Mouse (Mus musculus) ovary, postnatal 36 days (tissue): Measurements from ENCODE around the gene Pip5k1b.
"Not testable (repeated sequence)": the region's sequence is repeated elsewhere in the genome, so short reads cannot be mapped to it uniquely, and the experiment has no call there.

Experiments
- DNase-seq: peaks from one replicate; pipeline ENCODE4 v3.0.0; 2022; ENCODE audit warnings: low spot score, mixed read lengths

Gene Pip5k1b

GRCm38 (mm10) chr19:24555466-24555903, at the start of gene Pip5k1b:
Gene Pip5k1b, minus strand, starts transcription at chr19:24555872.
- DNase-seq, result peak; percentile 48

DNA sequence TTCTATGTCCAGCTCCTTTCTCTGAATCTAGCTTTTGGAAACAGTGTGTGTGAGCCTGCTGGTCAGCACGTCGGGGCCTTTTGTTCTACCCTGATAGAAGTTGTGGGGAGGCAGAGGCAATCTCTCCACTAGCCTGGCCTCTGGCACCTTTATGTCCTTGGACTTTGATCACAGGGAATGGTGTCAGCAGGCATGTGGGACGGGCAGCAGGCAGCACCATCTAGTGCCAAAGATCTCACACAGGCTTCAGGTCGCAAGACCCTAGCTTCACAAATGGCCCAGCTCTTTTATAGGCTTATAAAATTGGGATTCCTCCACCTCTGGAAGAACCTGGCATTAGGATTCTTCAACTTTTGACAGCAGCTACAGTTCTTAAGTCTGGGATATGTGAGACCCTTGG, 48.4 kb upstream of the Pip5k1b start:
- no peak for DNase-seq

- no peak for DNase-seq
Observed at GRCm38 (mm10) chr19:24603431-24603830, 47.8 kb upstream of the Pip5k1b start.

DNA sequence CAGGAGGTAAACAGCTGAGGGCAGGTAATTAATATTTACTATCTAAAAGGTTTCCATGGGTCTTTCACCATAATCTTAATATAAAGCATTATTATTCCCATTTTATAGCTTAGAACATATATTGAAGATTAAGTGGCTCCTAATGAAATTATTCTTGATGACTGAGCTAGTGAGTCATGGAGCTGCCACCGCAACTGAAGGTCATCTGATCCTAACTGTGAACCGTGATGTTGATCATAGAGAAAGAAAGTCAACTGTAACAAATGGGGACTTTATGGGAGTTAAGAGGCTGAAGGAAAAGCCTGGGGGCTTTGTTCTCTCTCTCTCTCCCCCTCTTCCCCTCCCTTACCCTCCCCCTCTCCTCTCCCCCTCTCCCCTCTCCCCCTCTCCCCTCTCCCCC, 31.1 kb upstream of the Pip5k1b start:
- no peak for DNase-seq

DNA sequence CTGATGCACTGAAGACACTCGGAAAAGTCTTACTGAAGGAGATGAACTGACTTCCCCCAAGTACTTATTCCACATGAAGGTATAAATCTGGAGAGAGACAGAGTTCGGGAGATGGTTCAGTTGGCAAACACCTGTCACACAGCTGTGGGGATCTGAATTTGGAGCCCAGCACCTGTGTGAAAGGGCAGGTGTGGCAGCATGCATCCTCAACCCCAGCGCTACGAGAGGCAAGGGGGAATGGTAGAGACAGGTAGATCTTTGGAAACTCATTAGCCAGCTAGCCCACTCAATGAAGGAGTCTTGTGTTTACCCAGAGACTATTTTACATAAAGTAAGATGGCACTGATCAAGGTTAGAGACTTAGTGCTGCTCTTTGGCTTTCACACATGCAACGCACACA, 29.5 kb upstream of the Pip5k1b start:
- DNase-seq, result no peak

GRCm38 (mm10) chr19:24583956-24584355, 28.3 kb upstream of the Pip5k1b start:
- DNase-seq, result no peak

- no peak for DNase-seq
Observed at GRCm38 (mm10) chr19:24576125-24576524, 20.5 kb upstream of the Pip5k1b start.

- DNase-seq, result no peak
Observed at GRCm38 (mm10) chr19:24571756-24572181, 16.1 kb upstream of the Pip5k1b start.

- no peak for DNase-seq
Observed at GRCm38 (mm10) chr19:24570969-24571368, 15.3 kb upstream of the Pip5k1b start.

GRCm38 (mm10) chr19:24557456-24557855, 1.8 kb upstream of the Pip5k1b start:
- DNase-seq, result peak; percentile 17

DNA sequence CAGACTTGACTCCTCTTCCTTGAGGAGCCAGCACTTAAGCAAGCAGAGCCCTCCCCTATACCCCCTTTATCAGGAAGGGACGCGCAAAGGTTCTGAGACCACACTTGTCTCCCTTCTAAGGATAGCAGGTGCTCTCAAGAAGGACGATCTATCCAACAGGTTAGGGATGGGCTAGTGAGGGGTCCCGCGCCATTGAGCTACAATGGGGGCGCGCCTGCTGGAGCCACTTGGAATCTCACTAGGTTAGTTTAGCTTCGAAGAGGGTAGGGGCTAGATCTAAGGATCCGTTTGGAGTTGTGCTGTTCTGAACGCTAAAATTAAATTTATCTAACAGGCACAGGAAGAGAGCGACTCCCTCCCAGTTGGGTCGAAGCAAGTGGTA, 904 bp upstream of the Pip5k1b start:
- no peak for DNase-seq

- DNase-seq, result peak; percentile 78
Observed at GRCm38 (mm10) chr19:24555904-24556584, 372 bp upstream of the Pip5k1b start.

DNA sequence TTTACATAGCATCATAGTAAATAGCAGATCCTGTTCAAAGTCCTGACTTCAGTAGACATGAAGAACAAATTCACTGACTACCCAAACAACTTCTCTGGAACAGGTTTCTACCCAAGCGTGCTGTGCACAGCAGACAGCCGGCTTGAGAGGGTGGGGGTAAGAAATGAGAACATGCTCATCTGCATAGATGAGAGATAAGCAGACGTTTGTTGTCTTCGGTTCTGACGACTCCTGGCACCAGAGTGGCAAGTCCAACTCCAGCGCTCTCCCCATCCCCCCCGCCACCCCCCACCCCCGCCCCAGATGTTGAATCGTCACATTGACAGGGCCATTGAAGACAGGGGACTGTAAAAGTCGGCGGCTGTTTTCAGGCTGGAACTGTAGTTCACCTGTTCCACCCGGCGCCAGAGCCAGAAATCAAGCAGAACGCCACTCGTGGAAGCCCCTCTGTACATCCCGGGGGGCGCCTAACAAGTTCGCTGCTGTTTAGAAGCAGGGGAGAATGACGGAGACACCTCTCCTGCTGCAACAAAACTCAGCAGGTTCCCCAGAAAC, 684 bp downstream of the Pip5k1b start:
- no peak for DNase-seq

DNA sequence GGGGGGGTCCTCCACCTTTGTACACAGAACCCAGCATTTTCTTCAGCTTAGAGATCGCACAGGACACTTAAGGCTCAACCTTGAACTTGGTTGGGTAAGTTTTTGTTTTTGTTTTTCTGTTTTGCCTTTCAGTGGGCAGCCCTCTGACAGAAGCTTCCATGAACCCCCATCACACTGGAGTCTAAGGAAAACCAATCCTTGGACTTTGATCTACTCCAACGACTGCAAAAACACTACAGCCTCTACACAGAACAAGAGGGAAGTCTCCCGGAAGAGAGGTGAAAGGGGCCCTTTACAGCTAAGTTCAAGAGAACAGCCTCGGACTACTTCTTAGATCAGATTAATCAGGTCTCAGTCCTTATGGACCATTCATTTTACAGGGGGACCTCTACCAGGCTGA, 1.2 kb downstream of the Pip5k1b start:
- DNase-seq, result no peak

GRCm38 (mm10) chr19:24553291-24554075, 2.2 kb downstream of the Pip5k1b start:
- DNase-seq, result no peak

GRCm38 (mm10) chr19:24552641-24553040, 3.0 kb downstream of the Pip5k1b start:
- not testable (repeated sequence) for DNase-seq

GRCm38 (mm10) chr19:24551196-24551954, 4.3 kb downstream of the Pip5k1b start:
- no peak for DNase-seq

GRCm38 (mm10) chr19:24550778-24551177, 4.9 kb downstream of the Pip5k1b start:
- no peak for DNase-seq

GRCm38 (mm10) chr19:24550016-24550415, 5.7 kb downstream of the Pip5k1b start:
- DNase-seq, result no peak

- DNase-seq, result no peak
Observed at GRCm38 (mm10) chr19:24548337-24548736, 7.3 kb downstream of the Pip5k1b start.

DNA sequence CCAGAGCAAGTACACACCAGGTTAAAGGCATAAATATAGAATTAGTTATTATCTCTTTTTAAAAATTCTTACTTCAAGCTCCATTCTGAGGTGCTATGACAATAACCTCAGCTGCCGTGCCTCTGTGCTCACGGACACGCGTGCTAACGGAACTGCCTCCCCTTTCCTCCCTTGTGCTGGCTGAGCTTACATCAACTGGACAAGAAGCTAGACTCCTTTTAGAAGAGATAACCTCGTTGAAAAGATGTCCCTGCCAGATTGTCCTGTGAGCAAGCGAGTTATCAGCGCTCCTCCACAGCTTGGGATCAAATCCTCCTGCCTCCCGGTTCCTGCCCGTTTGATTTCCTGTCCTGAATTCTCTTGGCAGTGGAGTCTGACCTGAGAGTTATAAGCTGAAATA, 9.5 kb downstream of the Pip5k1b start:
- no peak for DNase-seq
